Mouse (Mus musculus): ENCODE measurements around the gene Csrp3. TPM values are rescaled to one million over a fixed set of nuclear protein-coding genes. Genes with fewer than 3 reads are reported as not detected.

Gene Csrp3
- polyA plus RNA-seq, 1 experiment from 2014 or later: 0.22 TPM

- DNase-seq (ENCODE audit: low spot score): no peak
- H3K4me1 ChIP-seq: peaks cover 17% of the 10 kb centered on the region
- no peak overlapping the region for H3K27ac ChIP-seq (replicated peaks)
- H3K27me3 ChIP-seq (ENCODE audit: low read depth, poor library complexity, severe bottlenecking): peaks cover 97% of the 10 kb centered on the region
- no peaks in the 10 kb centered on the region for H3K36me3 ChIP-seq
- no peak overlapping the region for H3K4me3 ChIP-seq
- 78% methylated on average over 2 of the region's 2 CpGs for WGBS
- H3K9me3 ChIP-seq (replicated peaks): no peaks in the 10 kb centered on the region
These were observed 9.4 kb downstream of the Csrp3 start for GRCm38 (mm10) chr7:48838434-48838833.

- 85% methylated on average over 6 of the region's 6 CpGs for WGBS
- Histone ChIP-seq H3K27me3 (ENCODE audit: low read depth, poor library complexity, severe bottlenecking) (peaks cover 97% of the 10 kb centered on the region), H3K4me1 (peaks cover 17% of the 10 kb centered on the region), H3K27ac (replicated peaks) (no peak overlapping the region), H3K9me3 (replicated peaks) (no peaks in the 10 kb centered on the region), H3K36me3 (no peaks in the 10 kb centered on the region), H3K4me3 (no peak overlapping the region)
- DNase-seq (ENCODE audit: low spot score): no peak
These were observed 10.9 kb downstream of the Csrp3 start for GRCm38 (mm10) chr7:48836949-48837348.

DNA sequence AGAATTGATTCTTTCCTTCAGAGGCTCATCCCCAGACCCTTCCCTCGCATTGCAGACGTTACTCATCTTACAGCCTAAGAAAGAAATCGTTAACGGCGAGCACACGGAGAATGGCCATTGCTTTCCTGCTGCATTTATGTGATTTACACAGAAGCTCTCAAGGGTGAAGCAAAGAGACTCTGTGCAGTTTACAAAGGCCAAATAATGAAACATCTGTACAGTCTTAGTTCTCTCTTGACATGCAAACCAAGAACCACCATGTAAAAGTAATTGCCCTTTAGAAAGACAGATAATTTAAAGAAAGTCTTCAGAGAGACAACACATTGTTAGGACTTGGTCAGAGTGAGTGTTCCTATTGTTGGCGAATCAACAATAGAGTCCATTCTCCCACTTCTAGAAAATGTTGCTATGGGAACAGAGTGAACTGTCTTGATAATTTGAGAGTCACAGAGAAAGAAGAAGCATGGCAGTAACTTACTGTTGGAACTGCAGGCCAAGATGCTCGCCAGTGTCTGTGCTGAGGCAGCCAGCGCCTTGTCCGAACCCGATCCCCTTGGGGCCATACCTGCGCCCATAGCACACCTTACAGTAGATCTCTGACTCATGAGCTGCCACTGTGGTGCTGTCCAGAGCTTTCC lies 12.7 kb downstream of the Csrp3 start:
- H3K27ac ChIP-seq (replicated peaks): no peak overlapping the region
- peaks cover 17% of the 10 kb centered on the region for H3K4me1 ChIP-seq
- no peaks in the 10 kb centered on the region for H3K9me3 ChIP-seq (replicated peaks)
- H3K36me3 ChIP-seq: no peaks in the 10 kb centered on the region
- DNase-seq (ENCODE audit: low spot score): no peak
- H3K27me3 ChIP-seq (ENCODE audit: low read depth, poor library complexity, severe bottlenecking): peaks cover 97% of the 10 kb centered on the region
- no peak overlapping the region for H3K4me3 ChIP-seq
- WGBS: 59% methylated on average over 12 of the region's 12 CpGs

DNA sequence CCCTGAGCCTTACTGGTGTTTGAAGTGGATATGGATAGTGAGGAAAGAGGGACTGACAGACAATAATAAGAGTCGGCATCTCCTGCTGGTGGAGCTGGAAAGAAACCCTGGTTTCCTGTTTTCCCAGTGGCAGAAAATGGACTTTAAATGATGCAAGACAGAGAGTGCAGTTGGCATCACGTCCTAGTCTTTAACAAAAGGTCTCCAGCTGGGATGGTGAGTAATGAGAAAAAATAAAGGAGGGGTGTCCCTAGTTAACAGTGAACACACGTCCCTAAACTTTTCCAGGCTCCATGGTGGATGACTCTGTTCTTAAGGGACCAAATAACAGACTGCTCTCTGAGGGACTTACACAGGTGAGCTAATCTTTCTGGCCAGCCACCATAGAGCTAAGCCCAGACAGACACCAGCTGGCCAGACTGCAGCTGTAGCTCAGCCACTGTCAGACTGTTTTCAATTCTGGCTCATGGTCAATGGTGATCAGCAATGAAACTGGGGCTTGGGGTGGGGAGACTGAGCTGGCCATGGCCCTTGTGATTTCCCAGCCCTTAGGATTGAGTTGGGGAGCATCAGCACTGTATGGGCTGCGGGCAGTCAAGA lies 13.4 kb downstream of the Csrp3 start:
- 70% methylated on average over 4 of the region's 4 CpGs for WGBS
- no peak for DNase-seq (ENCODE audit: low spot score)
- Histone ChIP-seq H3K27ac (replicated peaks) (no peak overlapping the region), H3K36me3 (no peaks in the 10 kb centered on the region), H3K9me3 (replicated peaks) (no peaks in the 10 kb centered on the region), H3K4me1 (peaks cover 17% of the 10 kb centered on the region), H3K4me3 (no peak overlapping the region), H3K27me3 (ENCODE audit: low read depth, poor library complexity, severe bottlenecking) (peaks cover 97% of the 10 kb centered on the region)

DNA sequence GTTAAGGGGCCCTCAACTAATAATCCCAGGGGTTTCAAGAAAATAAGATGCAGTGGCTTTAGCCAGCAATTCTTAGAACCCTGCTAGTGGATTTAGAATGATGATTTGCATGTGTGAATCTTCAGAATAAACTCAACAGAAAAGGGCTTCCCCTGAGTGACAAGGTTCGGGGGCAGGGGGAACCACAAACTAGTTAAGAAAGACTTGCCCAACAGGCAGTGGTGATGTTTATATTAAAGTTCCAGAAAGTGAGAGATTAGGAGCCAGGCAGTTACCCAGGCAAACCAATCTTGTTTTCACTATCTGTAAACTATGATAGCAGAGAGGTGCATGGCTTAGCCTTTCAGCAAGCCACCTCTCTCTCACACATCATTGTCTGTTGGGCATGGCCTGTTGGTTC lies 15.1 kb downstream of the Csrp3 start:
- Histone ChIP-seq H3K27ac (replicated peaks) (no peak overlapping the region), H3K9me3 (replicated peaks) (no peaks in the 10 kb centered on the region), H3K27me3 (ENCODE audit: low read depth, poor library complexity, severe bottlenecking) (peaks cover 97% of the 10 kb centered on the region), H3K4me1 (peaks cover 17% of the 10 kb centered on the region), H3K36me3 (peaks cover 6% of the 10 kb centered on the region), H3K4me3 (no peak overlapping the region)
- no peak for DNase-seq (ENCODE audit: low spot score)
- WGBS: 88% methylated on average over 1 of the region's 1 CpGs

- H3K4me1 ChIP-seq: peaks cover 13% of the 10 kb centered on the region
- H3K9me3 ChIP-seq (replicated peaks): no peaks in the 10 kb centered on the region
- DNase-seq (ENCODE audit: low spot score): no peak
- H3K4me3 ChIP-seq: no peak overlapping the region
- no peak overlapping the region for H3K27ac ChIP-seq (replicated peaks)
- WGBS: 75% methylated on average over 2 of the region's 2 CpGs
- H3K36me3 ChIP-seq: peaks cover 29% of the 10 kb centered on the region
- H3K27me3 ChIP-seq (ENCODE audit: low read depth, poor library complexity, severe bottlenecking): peaks cover 81% of the 10 kb centered on the region
These were observed 17.4 kb downstream of the Csrp3 start for GRCm38 (mm10) chr7:48830395-48830794.

DNA sequence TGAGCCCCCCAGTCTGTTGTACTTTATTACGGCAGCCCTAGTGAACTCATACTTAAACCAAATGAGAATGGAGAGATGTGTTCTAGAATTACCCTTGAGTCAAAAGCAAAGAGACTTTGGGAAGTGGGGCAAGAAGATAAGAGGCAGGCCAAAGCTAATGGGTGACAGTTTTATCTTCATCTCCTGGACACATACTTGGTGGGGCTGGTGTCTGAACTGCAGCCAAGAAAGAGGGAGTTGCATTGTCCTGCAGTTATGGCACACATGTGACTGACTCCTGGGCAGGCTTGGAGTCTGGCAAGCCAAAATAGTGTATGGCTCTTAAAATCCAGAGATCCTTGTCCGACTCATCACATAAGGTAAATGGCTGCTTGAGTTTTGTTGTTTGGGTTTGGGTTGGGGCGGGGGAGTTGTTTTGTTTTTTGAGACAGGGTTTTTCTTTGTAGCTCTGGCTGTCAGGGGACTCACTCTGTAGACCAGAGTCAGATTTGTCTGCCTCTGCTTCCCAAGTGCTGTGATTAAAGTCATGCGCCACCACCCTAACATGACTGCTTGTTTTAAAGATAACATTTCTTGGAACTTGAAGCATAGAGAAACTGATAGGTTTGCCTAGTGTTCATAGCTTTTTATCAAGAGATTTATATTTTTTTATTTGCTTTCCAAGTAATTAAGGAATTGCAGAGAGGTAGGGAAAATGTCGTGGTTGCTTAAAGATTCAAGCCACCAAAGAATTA lies 18.5 kb downstream of the Csrp3 start:
- 87% methylated on average over 5 of the region's 5 CpGs for WGBS
- Histone ChIP-seq H3K4me1 (peaks cover 3% of the 10 kb centered on the region), H3K27ac (replicated peaks) (no peak overlapping the region), H3K27me3 (ENCODE audit: low read depth, poor library complexity, severe bottlenecking) (peaks cover 74% of the 10 kb centered on the region), H3K36me3 (peaks cover 39% of the 10 kb centered on the region), H3K4me3 (no peak overlapping the region), H3K9me3 (replicated peaks) (no peaks in the 10 kb centered on the region)
- no peak for DNase-seq (ENCODE audit: low spot score)

DNA sequence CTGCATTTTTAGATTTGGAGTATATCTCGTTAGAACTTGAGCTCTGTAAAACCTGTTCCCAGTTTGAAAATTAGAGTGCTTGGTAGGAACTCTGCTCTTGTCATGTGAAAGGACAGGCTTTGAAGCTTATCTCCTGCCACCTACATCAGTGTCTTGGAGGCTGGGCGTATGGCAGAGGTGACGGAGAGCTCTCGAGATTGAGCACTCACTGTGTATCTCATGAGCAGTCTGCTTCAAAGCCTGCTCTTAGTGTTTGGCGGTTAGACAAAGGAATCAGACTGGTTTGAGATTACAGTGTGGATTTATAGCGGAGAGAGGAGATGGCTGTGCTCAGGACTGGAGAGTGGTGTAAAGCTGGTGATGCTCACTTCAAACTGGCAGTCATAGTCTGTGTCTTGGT lies 22.7 kb downstream of the Csrp3 start:
- Histone ChIP-seq H3K4me1 (peaks cover 7% of the 10 kb centered on the region; the same call in 1 of the 2 replicates), H3K9me3 (replicated peaks) (no peaks in the 10 kb centered on the region), H3K27me3 (ENCODE audit: low read depth, poor library complexity, severe bottlenecking) (peaks cover 32% of the 10 kb centered on the region), H3K27ac (replicated peaks) (no peak overlapping the region), H3K4me3 (no peak overlapping the region), H3K36me3 (peaks cover 78% of the 10 kb centered on the region)
- 91% methylated on average over 6 of the region's 6 CpGs for WGBS
- DNase-seq (ENCODE audit: low spot score): no peak

- Histone ChIP-seq H3K36me3 (peaks cover 83% of the 10 kb centered on the region), H3K27me3 (ENCODE audit: low read depth, poor library complexity, severe bottlenecking) (peaks cover 27% of the 10 kb centered on the region), H3K9me3 (replicated peaks) (no peaks in the 10 kb centered on the region), H3K4me3 (no peak overlapping the region), H3K4me1 (peaks cover 7% of the 10 kb centered on the region; the same call in 1 of the 2 replicates), H3K27ac (replicated peaks) (no peak overlapping the region)
- DNase-seq (ENCODE audit: low spot score): no peak
- WGBS: 89% methylated on average over 1 of the region's 1 CpGs
These were observed 23.2 kb downstream of the Csrp3 start for GRCm38 (mm10) chr7:48824671-48825070.

- no peaks in the 10 kb centered on the region for H3K9me3 ChIP-seq (replicated peaks)
- DNase-seq (ENCODE audit: low spot score): no peak
- no peak overlapping the region for H3K4me3 ChIP-seq
- H3K36me3 ChIP-seq: peaks cover 93% of the 10 kb centered on the region
- H3K27ac ChIP-seq (replicated peaks): no peak overlapping the region
- WGBS: 98% methylated on average over 3 of the region's 3 CpGs
- H3K4me1 ChIP-seq: peaks cover 7% of the 10 kb centered on the region; the same call in 1 of the 2 replicates
- H3K27me3 ChIP-seq (ENCODE audit: low read depth, poor library complexity, severe bottlenecking): peaks cover 17% of the 10 kb centered on the region
These were observed 24.2 kb downstream of the Csrp3 start for GRCm38 (mm10) chr7:48823621-48824020.

GRCm38 (mm10) chr7:48821654-48822053 lies 26.2 kb downstream of the Csrp3 start:
- peaks cover 7% of the 10 kb centered on the region; the same call in 1 of the 2 replicates for H3K4me1 ChIP-seq
- WGBS: 76% methylated on average over 5 of the region's 5 CpGs
- H3K36me3 ChIP-seq: peaks cover 97% of the 10 kb centered on the region
- no peak overlapping the region for H3K4me3 ChIP-seq
- peaks cover 4% of the 10 kb centered on the region; the same call in 1 of the 2 replicates for H3K27me3 ChIP-seq (ENCODE audit: low read depth, poor library complexity, severe bottlenecking)
- no peak for DNase-seq (ENCODE audit: low spot score)
- H3K27ac ChIP-seq (replicated peaks): no peak overlapping the region
- no peaks in the 10 kb centered on the region for H3K9me3 ChIP-seq (replicated peaks)

DNA sequence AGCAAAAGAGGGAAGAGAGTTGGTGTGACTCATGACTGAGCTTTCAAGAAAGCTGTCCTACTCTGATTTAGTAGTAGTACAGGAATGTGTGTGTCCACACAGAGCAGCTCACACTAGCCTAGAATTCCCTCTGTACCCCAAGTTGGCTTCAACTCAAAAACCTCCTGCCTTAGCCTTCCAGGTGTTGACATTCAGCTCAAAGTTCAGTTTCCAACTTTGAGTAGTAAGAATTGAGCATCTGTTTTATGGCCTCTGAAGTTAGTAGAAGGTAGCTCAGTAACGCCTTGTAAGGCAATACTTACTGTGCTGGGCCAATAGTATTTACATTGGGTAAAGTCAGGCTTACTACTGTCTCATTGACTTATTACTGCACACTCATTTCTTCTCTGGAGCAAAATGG lies 34.2 kb downstream of the Csrp3 start:
- DNase-seq (ENCODE audit: low spot score): no peak
- no peak overlapping the region for H3K4me3 ChIP-seq

GRCm38 (mm10) chr7:48812358-48812757 lies 35.5 kb downstream of the Csrp3 start:
- Histone ChIP-seq H3K27ac (replicated peaks) (no peak overlapping the region), H3K27me3 (ENCODE audit: low read depth, poor library complexity, severe bottlenecking) (no peaks in the 10 kb centered on the region), H3K36me3 (peaks cover 76% of the 10 kb centered on the region), H3K4me1 (no peaks in the 10 kb centered on the region), H3K9me3 (replicated peaks) (no peaks in the 10 kb centered on the region), H3K4me3 (no peak overlapping the region)
- DNase-seq (ENCODE audit: low spot score): no peak

More for the DNA sequence above, 34.2 kb downstream of the Csrp3 start:
- Histone ChIP-seq H3K27ac (replicated peaks) (no peak overlapping the region), H3K4me1 (no peaks in the 10 kb centered on the region), H3K36me3 (peaks cover 78% of the 10 kb centered on the region), H3K27me3 (ENCODE audit: low read depth, poor library complexity, severe bottlenecking) (no peaks in the 10 kb centered on the region), H3K9me3 (replicated peaks) (no peaks in the 10 kb centered on the region)
- 91% methylated on average over 1 of the region's 1 CpGs for WGBS

Data from midbrain, embryonic 10.5 days (tissue).